Mouse (Mus musculus) erythroblast, embryonic 14.5 days (primary cell): ENCODE measurements around the gene Bmp8a.

Experiments used
- GATA1 ChIP-seq: IDR thresholded peaks from 2 replicates; pipeline ENCODE4 v1.6.1; 2012; ENCODE audit warnings: low read length, inconsistent platforms, mixed read lengths
- TAL1 ChIP-seq: IDR thresholded peaks from 3 replicates; pipeline ENCODE4 v1.6.1; 2012; ENCODE audit warnings: low read length, inconsistent platforms, mixed read lengths

DNA sequence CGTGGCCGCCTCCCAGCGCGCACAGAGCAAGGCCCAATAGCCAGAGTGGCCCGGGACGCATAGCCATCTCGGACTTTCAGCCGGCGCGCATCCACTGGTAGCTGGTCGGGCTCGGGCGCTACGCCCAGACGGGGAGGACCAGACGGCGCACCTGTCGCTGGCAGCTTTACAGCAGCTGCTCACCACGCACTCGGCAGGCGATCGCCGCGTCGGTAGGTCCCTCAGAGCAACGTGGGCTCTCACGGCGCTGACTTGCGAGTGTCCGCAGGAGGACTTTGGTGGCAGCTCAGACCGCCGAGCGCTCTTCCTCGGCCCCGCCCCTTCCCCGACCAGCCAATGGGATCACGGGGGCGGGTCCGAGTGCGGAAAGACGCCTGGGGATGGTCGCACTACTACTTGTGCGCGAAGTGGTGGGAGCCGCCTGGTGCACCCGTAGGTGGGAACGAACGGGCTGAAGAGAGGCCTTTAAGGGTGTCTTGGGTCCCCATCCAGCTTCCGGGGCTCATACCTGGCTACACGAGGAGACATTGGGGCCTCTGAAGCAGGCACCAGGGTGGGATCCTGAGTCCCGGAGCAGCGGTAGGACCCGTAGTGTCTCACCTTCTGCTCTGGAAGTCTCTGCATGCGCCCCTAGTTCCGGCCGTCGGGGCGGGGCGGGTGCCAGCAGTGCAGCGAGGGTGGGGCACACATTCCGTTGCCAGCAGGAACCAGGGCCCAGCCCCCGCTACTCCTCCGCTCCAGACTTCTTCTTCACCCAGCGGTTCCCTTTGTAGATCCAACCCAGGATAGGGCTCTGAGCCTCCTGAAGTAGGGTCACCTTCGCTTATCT, at the start of gene Bmp8a:
- TF ChIP-seq GATA1 (no peak), TAL1 (no peak)
